Mouse (Mus musculus): Measurements from ENCODE around the gene Gm4881.

- TF ChIP-seq CTCF (IDR thresholded peaks at IDR 0.05) (no peak), EP300 (IDR thresholded peaks at IDR 0.05) (no peak)
Observed at GRCm38 (mm10) chr7:24919728-24920127, 24.6 kb downstream of the Gm4881 start.
